Mouse (Mus musculus) stomach, postnatal 0 days (tissue): ENCODE measurements around the gene Commd1.

Experiments used
- CTCF ChIP-seq: IDR thresholded peaks from 2 replicates; pipeline ENCODE4 v1.5.1; 2016; ENCODE audit warnings: antibody characterized with exemption, low read depth, mild to moderate bottlenecking, moderate library complexity
- EP300 ChIP-seq: optimal IDR thresholded peaks from 2 replicates; pipeline ENCODE3; 2016; ENCODE audit warnings: antibody characterized with exemption

- no peak for TF ChIP-seq CTCF
- no peak for TF ChIP-seq EP300
Measured at GRCm38 (mm10) chr11:23017943-23018342, 35.8 kb upstream of the Commd1 start.
